Mouse (Mus musculus): ENCODE measurements around the gene Gm28374.
A peak's percentile ranks its signal among the peaks of the same experiment; 100 is the strongest.

The Gm28374 gene

DNA sequence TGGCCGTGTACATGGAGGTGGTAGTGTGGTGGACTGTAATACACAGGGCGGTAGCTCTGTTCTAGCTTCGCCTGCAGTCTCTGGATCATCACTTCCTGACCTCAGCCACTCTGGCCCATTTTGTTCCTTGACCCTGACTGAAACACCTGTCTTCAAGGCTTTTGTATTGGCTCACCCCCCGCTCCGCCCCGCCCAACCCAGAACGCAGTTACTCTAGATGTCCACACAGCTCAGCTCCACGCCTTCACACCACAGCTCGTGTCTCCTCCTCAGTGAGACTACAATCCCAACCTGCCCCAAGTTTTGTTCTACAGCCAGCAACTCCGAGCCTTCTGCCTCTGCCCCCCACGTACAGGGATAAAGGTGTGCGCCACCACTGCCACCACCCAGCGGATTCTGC lies 6.8 kb upstream of the Gm28374 start:
- DNase-seq (ENCODE audit: extremely low read depth, low read depth), result no peak

DNA sequence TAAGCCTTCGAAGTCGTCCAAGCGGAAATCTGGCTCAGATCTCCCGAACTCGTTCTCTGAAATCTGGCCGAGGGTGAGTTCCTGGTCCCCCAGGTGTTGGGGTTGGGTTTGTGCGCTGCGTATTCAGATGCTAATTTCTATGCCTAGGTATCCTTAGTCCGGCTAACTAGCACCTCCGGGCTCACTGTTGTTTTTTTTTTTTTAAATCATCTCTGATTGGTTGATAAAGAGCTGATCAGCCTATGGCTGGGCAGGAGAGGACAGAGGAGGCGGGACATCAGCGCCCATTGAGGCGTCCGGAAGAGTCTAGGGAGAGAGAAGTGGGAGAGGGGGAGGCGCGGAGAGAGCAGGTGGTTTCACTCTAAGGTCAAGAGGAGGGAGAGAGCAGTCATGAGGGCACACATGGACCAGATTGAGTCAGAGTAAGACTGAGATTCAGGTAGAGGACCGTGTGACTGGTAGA lies 3.4 kb upstream of the Gm28374 start:
- DNase-seq (ENCODE audit: extremely low read depth, low read depth), result peak; percentile 82

DNA sequence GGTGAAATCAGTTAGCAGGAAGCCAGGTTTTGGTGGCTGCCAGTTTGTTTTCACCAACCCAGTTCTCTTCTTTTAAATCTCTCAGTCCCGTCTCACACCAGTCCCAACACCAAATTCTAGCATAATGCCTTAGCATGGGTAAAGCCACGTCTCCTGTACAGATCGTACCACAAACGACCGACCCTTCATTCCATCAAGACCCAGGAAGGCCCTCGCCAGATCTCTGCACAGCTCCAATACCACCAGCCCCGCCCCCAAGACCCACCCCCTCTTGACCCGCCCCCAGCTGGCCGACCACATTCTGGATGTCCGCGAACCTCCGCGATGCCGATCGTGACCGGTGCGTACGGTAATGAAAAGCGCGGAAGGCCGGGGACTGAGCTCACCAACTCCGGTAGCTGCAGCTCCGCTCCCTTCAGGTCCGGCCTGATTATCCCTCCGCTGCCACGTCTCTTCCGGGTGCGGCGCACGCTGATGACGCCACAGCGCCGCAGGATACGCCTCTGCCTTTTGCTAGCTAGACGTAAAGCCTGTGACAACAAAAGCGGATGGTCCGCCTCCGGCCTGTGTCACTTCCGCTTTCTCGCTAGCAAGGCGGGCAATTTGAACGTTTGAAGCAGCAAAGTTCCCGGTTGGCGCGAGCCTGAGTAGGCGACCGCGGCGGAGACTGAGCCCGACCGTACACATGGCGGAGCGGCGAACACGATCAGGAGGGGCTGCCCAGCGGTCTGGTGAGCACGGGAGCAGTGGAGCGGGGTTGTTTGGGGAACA lies 2.6 kb upstream of the Gm28374 start, which contains the start of the genes Zfpl1 and Cdca5:
Gene Zfpl1 (minus strand): TSS at position 479 of the 771 bp plus-strand sequence.
Gene Cdca5 (plus strand): TSS at position 506 of the 771 bp plus-strand sequence.
- DNase-seq (ENCODE audit: extremely low read depth, low read depth), result peak; percentile 98

DNA sequence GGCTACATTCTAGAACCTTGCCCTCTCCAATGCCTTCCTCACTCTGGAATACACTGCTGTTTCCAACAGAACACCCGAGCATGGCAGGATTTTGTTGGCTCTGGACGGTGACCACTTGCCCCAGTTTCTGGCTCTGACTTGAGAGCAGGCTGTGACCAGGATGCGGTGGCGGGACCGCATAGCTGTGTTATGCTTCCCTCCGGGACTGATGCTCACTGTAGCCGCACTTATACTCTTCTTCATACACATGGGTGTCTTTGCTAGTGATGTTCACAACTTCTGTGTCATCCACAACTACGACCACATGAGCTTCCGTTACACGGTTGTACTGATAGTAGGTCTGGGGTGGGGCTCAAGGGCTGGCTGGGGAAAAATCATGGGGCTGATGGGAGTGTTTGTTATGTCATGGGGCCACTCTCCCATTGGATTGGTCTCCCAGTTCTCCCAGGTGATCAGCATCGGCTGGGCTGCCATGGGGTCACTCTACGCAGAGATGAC lies 2.0 kb downstream of the Gm28374 start, which contains the start of gene Tmem262:
Gene Tmem262 (plus strand): TSS at position 51 of the 498 bp plus-strand sequence.
- no peak for DNase-seq (ENCODE audit: extremely low read depth, low read depth)

DNA sequence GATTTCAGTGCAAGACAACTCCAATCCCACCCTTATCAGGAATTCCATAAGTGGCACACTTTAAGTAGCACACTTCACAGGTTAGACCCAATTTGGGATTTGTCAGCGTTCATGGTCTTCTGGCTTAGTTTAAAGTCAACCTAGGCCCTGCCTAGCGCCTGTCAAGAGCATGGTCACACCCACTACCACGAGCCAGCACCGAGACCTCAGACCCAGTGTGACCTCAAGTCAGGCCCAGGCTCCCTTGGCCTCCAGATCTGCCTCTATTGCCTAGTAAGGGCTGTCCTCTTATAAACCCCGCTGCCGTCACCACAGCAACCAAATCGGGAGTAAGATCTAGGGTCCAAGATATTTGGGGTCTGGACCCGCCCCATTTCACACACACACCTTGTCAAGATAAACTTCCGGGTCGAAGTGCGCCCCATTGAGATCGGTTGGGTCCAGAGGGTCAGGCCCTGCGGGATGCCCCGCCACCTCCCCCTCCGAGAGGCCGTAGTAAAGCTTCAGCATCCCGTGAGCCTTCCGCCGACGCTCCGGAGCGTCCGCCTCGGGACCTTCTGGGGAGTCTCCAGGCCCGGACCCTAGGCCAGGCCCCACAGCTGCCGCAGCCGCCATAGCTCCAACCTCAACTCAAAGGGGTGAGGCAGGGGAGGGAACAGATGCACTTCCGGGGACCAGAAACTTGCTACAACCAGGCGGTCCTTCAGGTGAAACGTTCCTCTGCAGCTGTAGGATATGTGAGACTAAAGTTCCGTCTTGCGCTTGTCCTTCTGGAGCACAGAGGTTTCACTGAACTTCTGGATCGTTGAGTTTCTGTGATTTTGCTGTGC lies 5.3 kb downstream of the Gm28374 start, which contains the start of gene Vps51:
Gene Vps51 (minus strand): TSS at position 668 of the 830 bp plus-strand sequence.
- DNase-seq (ENCODE audit: extremely low read depth, low read depth), result peak; percentile 93

DNA sequence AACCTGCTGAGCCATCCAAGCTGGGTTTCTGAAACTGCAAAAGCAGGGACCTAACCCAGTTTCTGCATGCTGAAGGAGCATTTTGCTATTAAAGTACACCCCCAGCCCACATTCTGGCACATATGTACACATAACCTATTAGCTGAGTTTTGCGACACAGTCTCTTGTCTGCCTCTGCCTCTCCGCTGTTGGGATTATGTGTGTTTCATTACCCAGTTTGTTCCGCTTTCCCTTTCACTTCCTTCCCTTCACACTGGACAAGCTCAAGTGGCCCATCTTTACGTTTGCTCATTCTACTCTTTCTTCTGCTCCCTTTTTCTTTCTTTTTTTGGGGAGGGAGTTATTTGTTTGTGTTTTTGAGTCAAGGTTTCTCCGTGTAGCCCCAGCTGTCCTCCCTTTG lies 8.2 kb downstream of the Gm28374 start:
- no peak for DNase-seq (ENCODE audit: extremely low read depth, low read depth)

- DNase-seq (ENCODE audit: extremely low read depth, low read depth), result no peak
These were observed 10.8 kb downstream of the Gm28374 start for GRCm38 (mm10) chr19:6071261-6071660.

DNA sequence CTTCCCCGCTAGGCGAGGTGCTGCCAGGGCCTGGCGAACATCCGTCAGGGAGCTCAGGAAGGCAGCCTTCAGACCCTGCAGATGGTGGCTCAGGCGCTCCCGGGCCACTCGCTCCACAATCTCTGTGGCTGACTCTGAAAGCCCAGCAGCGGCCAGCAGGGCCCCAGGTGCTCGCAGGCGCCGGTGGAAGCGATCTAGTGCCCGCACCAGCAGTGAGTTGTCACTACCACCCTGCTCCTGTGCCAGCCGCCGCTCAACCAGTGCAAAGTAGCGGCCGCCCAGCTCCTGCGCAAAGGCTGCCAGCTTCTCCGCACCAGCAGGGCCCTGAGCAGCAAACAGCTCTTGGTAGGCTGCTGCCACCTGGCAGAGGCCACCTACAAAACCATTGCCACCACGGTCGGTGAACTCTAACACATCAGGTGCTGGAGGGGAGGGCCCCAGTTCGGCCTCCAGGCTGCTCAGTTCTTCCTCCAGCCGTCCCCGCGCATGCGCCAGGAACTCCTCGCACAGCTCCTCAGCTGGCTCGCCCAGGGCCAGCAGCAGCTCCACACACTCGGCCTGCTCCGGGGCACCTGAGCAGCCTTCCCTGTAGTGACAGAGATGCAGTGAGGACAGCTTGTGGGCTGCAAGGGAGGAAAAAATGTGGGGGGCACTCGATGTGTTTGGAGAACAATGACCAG lies 11.3 kb downstream of the Gm28374 start:
- no peak for DNase-seq (ENCODE audit: extremely low read depth, low read depth)

- DNase-seq (ENCODE audit: extremely low read depth, low read depth), result no peak
These were observed 12.2 kb downstream of the Gm28374 start for GRCm38 (mm10) chr19:6069851-6070250.

GRCm38 (mm10) chr19:6068951-6069350 lies 13.1 kb downstream of the Gm28374 start:
- DNase-seq (ENCODE audit: extremely low read depth, low read depth), result no peak

GRCm38 (mm10) chr19:6067724-6068415 lies 14.2 kb downstream of the Gm28374 start, which contains the start of gene Tm7sf2:
Gene Tm7sf2, minus strand, starts transcription at chr19:6068373.
- peak; percentile 82 for DNase-seq (ENCODE audit: extremely low read depth, low read depth)

- peak; percentile 72 for DNase-seq (ENCODE audit: extremely low read depth, low read depth)
These were observed 14.9 kb downstream of the Gm28374 start for GRCm38 (mm10) chr19:6067011-6067723.

- DNase-seq (ENCODE audit: extremely low read depth, low read depth), result no peak
These were observed 15.5 kb downstream of the Gm28374 start for GRCm38 (mm10) chr19:6066571-6066970.

DNA sequence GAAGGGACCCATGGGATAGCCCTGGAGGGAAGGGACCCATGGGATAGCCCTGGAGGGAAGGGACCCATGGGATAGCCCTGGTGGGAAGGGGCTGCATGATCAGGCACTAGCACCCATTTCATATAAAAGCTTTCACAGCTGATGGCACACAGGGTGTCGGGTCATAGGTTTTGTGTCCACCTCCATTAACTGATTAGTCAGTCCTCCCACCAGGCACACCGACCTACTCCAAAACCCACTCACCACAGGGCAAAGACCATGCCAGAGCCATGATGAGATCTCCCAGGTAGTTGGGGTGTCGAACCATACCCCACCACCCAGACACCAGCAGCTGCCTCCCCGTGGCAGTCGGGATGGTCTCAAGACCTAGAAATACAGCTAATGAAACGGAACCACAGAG lies 19.0 kb downstream of the Gm28374 start:
- DNase-seq (ENCODE audit: extremely low read depth, low read depth), result no peak

DNA sequence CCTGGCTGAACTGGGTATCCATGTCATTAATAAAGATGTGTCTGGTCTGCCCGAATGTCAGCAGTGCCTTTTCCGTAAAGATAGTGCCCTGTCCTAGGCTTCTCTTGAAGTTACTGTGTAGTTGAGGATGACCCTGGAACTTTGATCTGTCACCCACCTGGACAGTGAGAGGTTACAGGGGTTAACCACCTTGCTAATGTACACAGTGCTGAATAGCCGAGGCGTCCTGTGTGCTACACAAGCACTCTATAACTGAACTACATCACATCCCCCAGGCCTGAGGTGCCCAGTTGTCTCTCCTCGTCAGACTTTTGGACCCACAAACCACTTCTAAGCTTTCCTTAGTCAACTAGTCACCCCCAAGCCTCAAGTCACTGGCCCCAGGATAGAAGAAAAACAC lies 19.6 kb downstream of the Gm28374 start:
- DNase-seq (ENCODE audit: extremely low read depth, low read depth), result no peak

GRCm38 (mm10) chr19:6061641-6062302 lies 20.3 kb downstream of the Gm28374 start:
- DNase-seq (ENCODE audit: extremely low read depth, low read depth), result peak; percentile 52

GRCm38 (mm10) chr19:6061021-6061533 lies 21.0 kb downstream of the Gm28374 start, which contains the start of gene Znhit2:
Gene Znhit2, plus strand, starts transcription at chr19:6061192.
- peak; percentile 94 for DNase-seq (ENCODE audit: extremely low read depth, low read depth)

- no peak for DNase-seq (ENCODE audit: extremely low read depth, low read depth)
These were observed 23.1 kb downstream of the Gm28374 start for GRCm38 (mm10) chr19:6058966-6059365.

DNA sequence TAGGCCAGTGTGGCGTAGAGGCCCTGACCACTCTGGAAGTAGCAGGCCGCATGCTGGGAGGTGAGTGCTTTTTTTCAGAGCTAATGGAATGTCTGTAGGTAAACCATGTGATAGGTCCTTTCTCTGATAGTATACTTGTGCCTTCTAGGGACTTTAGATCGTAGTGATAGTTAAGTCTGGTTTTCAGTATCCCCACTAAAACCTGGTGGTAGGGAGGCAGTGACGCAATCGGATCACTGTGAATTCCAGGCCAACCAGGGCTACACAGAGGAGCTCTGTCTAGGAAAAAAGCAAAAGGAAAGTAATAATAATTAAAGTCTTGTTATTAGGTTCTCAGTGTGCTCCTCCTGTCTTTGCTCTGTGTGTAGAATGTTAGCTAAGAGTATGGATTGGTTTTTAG lies 23.5 kb downstream of the Gm28374 start:
- no peak for DNase-seq (ENCODE audit: extremely low read depth, low read depth)

Measured in MEL-GATA-1-ER (cell line).